Mouse (Mus musculus): ENCODE results near the gene Wwc2. TPM values are rescaled to one million over a fixed set of nuclear protein-coding genes. Genes with fewer than 3 reads are reported as not detected.

Gene Wwc2
- polyA plus RNA-seq, 1 experiment: 7.7 TPM

GRCm38 (mm10) chr8:48011871-48012270 is 21.1 kb upstream of the Wwc2 start:
- H3K79me2 ChIP-seq (ENCODE audit: control insufficient read depth, insufficient read depth): no peaks in the 10 kb centered on the region
- TF ChIP-seq USF1 (IDR thresholded peaks at IDR 0.05; ENCODE audit: low read depth): no peak
- TF ChIP-seq POLR2AphosphoS2 (IDR thresholded peaks at IDR 0.05; ENCODE audit: insufficient read length, low read depth): no peak
- TF ChIP-seq MYOD1 (IDR thresholded peaks at IDR 0.05; ENCODE audit: control insufficient read depth in 1 of 3, insufficient read length in 2 of 3, low read depth in 2 of 3): no peak
- TF ChIP-seq E2F4 (IDR thresholded peaks at IDR 0.05; ENCODE audit: insufficient read depth): no peak
- TF ChIP-seq POLR2A (IDR thresholded peaks at IDR 0.05; ENCODE audit: insufficient read length, low read depth): no peak
- TF ChIP-seq TCF3 (IDR thresholded peaks at IDR 0.05; ENCODE audit: insufficient read length, low read depth): no peak
- H3K36me3 ChIP-seq (ENCODE audit: control insufficient read depth, insufficient read depth): no peaks in the 10 kb centered on the region
- no peak overlapping the region for H3K4me2 ChIP-seq (ENCODE audit: low read depth)
- H3K4me3 ChIP-seq: no peak overlapping the region
- no peak overlapping the region for H3ac ChIP-seq (ENCODE audit: control insufficient read depth, insufficient read length)
- H3K27me3 ChIP-seq (ENCODE audit: control insufficient read depth, insufficient read depth, insufficient read length): no peaks in the 10 kb centered on the region

- Histone ChIP-seq H3K4me2 (ENCODE audit: low read depth) (no peak overlapping the region), H3K4me3 (no peak overlapping the region), H3K27me3 (ENCODE audit: control insufficient read depth, insufficient read depth, insufficient read length) (no peaks in the 10 kb centered on the region), H3K79me2 (ENCODE audit: control insufficient read depth, insufficient read depth) (no peaks in the 10 kb centered on the region), H3ac (ENCODE audit: control insufficient read depth, insufficient read length) (no peak overlapping the region), H3K36me3 (ENCODE audit: control insufficient read depth, insufficient read depth) (no peaks in the 10 kb centered on the region)
- TF ChIP-seq SRF (IDR thresholded peaks at IDR 0.05; ENCODE audit: control insufficient read depth, insufficient read length, low read depth) (no peak), MYOD1 (IDR thresholded peaks at IDR 0.05; ENCODE audit: control insufficient read depth in 1 of 3, insufficient read length in 2 of 3, low read depth in 2 of 3) (no peak), POLR2A (IDR thresholded peaks at IDR 0.05; ENCODE audit: insufficient read length, low read depth) (no peak), TCF3 (IDR thresholded peaks at IDR 0.05; ENCODE audit: insufficient read length, low read depth) (no peak)
These were observed 20.3 kb upstream of the Wwc2 start for GRCm38 (mm10) chr8:48010977-48011376.

- H3K27me3 ChIP-seq (ENCODE audit: control insufficient read depth, insufficient read depth, insufficient read length): no peaks in the 10 kb centered on the region
These were observed 18.7 kb upstream of the Wwc2 start for GRCm38 (mm10) chr8:48009399-48009798.

GRCm38 (mm10) chr8:48008936-48009335 is 18.2 kb upstream of the Wwc2 start:
- no peak overlapping the region for H3K4me3 ChIP-seq
- TF ChIP-seq USF1 (IDR thresholded peaks at IDR 0.05; ENCODE audit: low read depth) (no peak), REST (IDR thresholded peaks at IDR 0.05; ENCODE audit: insufficient read depth, insufficient read length) (no peak), POLR2AphosphoS2 (IDR thresholded peaks at IDR 0.05; ENCODE audit: insufficient read length, low read depth) (no peak), TCF3 (IDR thresholded peaks at IDR 0.05; ENCODE audit: insufficient read length, low read depth) (no peak), E2F4 (IDR thresholded peaks at IDR 0.05; ENCODE audit: insufficient read depth) (no peak), MAX (IDR thresholded peaks at IDR 0.05; ENCODE audit: low read depth) (no peak), POLR2A (IDR thresholded peaks at IDR 0.05; ENCODE audit: insufficient read length, low read depth) (no peak), MYOG (IDR thresholded peaks at IDR 0.05; ENCODE audit: control insufficient read depth in 1 of 3, insufficient read depth in 1 of 3, insufficient read length in 2 of 3, low read depth in 2 of 3) (no peak), MYOD1 (IDR thresholded peaks at IDR 0.05; ENCODE audit: control insufficient read depth in 1 of 3, insufficient read length in 2 of 3, low read depth in 2 of 3) (no peak), TCF12 (IDR thresholded peaks at IDR 0.05; ENCODE audit: insufficient read depth, poor library complexity, severe bottlenecking) (no peak), SRF (IDR thresholded peaks at IDR 0.05; ENCODE audit: control insufficient read depth, insufficient read length, low read depth) (no peak), CEBPB (IDR thresholded peaks at IDR 0.05; ENCODE audit: insufficient read depth, poor library complexity, severe bottlenecking) (no peak)

More at GRCm38 (mm10) chr8:48009399-48009798, 18.7 kb upstream of the Wwc2 start:
- no peaks in the 10 kb centered on the region for H3K36me3 ChIP-seq (ENCODE audit: control insufficient read depth, insufficient read depth)
- no peak overlapping the region for H3ac ChIP-seq (ENCODE audit: control insufficient read depth, insufficient read length)
- no peak for TF ChIP-seq SRF (IDR thresholded peaks at IDR 0.05; ENCODE audit: control insufficient read depth, insufficient read length, low read depth)
- no peaks in the 10 kb centered on the region for H3K79me2 ChIP-seq (ENCODE audit: control insufficient read depth, insufficient read depth)
- no peak overlapping the region for H3K4me2 ChIP-seq (ENCODE audit: low read depth)
- no peak overlapping the region for H3K4me3 ChIP-seq

GRCm38 (mm10) chr8:48006869-48007268 is 16.1 kb upstream of the Wwc2 start:
- TF ChIP-seq MYOG (IDR thresholded peaks at IDR 0.05; ENCODE audit: control insufficient read depth in 1 of 3, insufficient read depth in 1 of 3, insufficient read length in 2 of 3, low read depth in 2 of 3): no peak
- TF ChIP-seq REST (IDR thresholded peaks at IDR 0.05; ENCODE audit: insufficient read depth, insufficient read length): no peak
- no peak for TF ChIP-seq E2F4 (IDR thresholded peaks at IDR 0.05; ENCODE audit: insufficient read depth)
- no peak for TF ChIP-seq TCF3 (IDR thresholded peaks at IDR 0.05; ENCODE audit: insufficient read length, low read depth)
- TF ChIP-seq MAX (IDR thresholded peaks at IDR 0.05; ENCODE audit: low read depth): no peak
- no peak for TF ChIP-seq USF1 (IDR thresholded peaks at IDR 0.05; ENCODE audit: low read depth)
- TF ChIP-seq POLR2AphosphoS2 (IDR thresholded peaks at IDR 0.05; ENCODE audit: insufficient read length, low read depth): no peak
- TF ChIP-seq SRF (IDR thresholded peaks at IDR 0.05; ENCODE audit: control insufficient read depth, insufficient read length, low read depth): no peak
- TF ChIP-seq CEBPB (IDR thresholded peaks at IDR 0.05; ENCODE audit: insufficient read depth, poor library complexity, severe bottlenecking): no peak
- TF ChIP-seq TCF12 (IDR thresholded peaks at IDR 0.05; ENCODE audit: insufficient read depth, poor library complexity, severe bottlenecking): no peak
- no peak for TF ChIP-seq MYOD1 (IDR thresholded peaks at IDR 0.05; ENCODE audit: control insufficient read depth in 1 of 3, insufficient read length in 2 of 3, low read depth in 2 of 3)
- no peak for TF ChIP-seq POLR2A (IDR thresholded peaks at IDR 0.05; ENCODE audit: insufficient read length, low read depth)
- H3K36me3 ChIP-seq (ENCODE audit: control insufficient read depth, insufficient read depth): no peaks in the 10 kb centered on the region

More at GRCm38 (mm10) chr8:48008936-48009335, 18.2 kb upstream of the Wwc2 start:
- Histone ChIP-seq H3K4me2 (ENCODE audit: low read depth) (no peak overlapping the region), H3ac (ENCODE audit: control insufficient read depth, insufficient read length) (no peak overlapping the region), H3K27me3 (ENCODE audit: control insufficient read depth, insufficient read depth, insufficient read length) (no peaks in the 10 kb centered on the region), H3K36me3 (ENCODE audit: control insufficient read depth, insufficient read depth) (no peaks in the 10 kb centered on the region), H3K79me2 (ENCODE audit: control insufficient read depth, insufficient read depth) (no peaks in the 10 kb centered on the region)

More at GRCm38 (mm10) chr8:48006869-48007268, 16.1 kb upstream of the Wwc2 start:
- no peak overlapping the region for H3K4me2 ChIP-seq (ENCODE audit: low read depth)
- no peaks in the 10 kb centered on the region for H3K79me2 ChIP-seq (ENCODE audit: control insufficient read depth, insufficient read depth)
- no peak overlapping the region for H3K4me3 ChIP-seq
- no peak overlapping the region for H3ac ChIP-seq (ENCODE audit: control insufficient read depth, insufficient read length)
- no peaks in the 10 kb centered on the region for H3K27me3 ChIP-seq (ENCODE audit: control insufficient read depth, insufficient read depth, insufficient read length)

Measured in myocyte (in vitro differentiated cells).